Mouse (Mus musculus) MEL (cell line): Measurements from ENCODE around the gene Aifm3. TPM values are rescaled to one million over a fixed set of nuclear protein-coding genes. Genes with fewer than 3 reads are reported as not detected.

Source experiments
- DNase-seq: peaks from one replicate; pipeline ENCODE4 v3.0.0; 2011; ENCODE audit warnings: low read depth, low spot score
- H3K27ac ChIP-seq: 2 replicates; pipeline ENCODE4 v1.5.1; 2012; ENCODE audit warnings: low read depth, mild to moderate bottlenecking, control low read depth, low read length, moderate library complexity; ENCODE audit not compliant: control insufficient read depth
- H3K27me3 ChIP-seq, 2 experiments: fragments of 150-350 bp in 1 of 2; sonication (generic) in 1 of 2; 2 replicates each; pipeline ENCODE4 v1.6.1; 2012; ENCODE audit warnings: low read length in 2 of 2, mild to moderate bottlenecking in 2 of 2, improper control_type of control experiment in 1 of 2, moderate library complexity in 1 of 2; ENCODE audit not compliant: insufficient read depth in 2 of 2, control insufficient read depth in 1 of 2
- H3K36me3 ChIP-seq, 2 experiments: 2 replicates each; pipeline ENCODE4 v1.6.1; 2012 to 2014; ENCODE audit warnings: low read length in 2 of 2, improper control_type of control experiment in 1 of 2, inconsistent platforms in 1 of 2, mild to moderate bottlenecking in 1 of 2; ENCODE audit not compliant: insufficient read depth in 2 of 2, control insufficient read depth in 1 of 2
- H3K4me1 ChIP-seq, 2 experiments: fragments of 150-350 bp in 1 of 2; sonication (generic) in 1 of 2; 2 replicates each; pipeline ENCODE4 v1.6.1; 2012; ENCODE audit warnings: low read length in 2 of 2, improper control_type of control experiment in 1 of 2, mild to moderate bottlenecking in 1 of 2; ENCODE audit not compliant: insufficient read depth in 2 of 2, control insufficient read depth in 1 of 2
- H3K4me3 ChIP-seq, 2 experiments: fragments of 150-350 bp in 1 of 2; sonication (generic) in 1 of 2; 2 replicates each; pipeline ENCODE4 v1.5.1; 2012; ENCODE audit warnings: low read depth in 2 of 2, low read length in 2 of 2, mild to moderate bottlenecking in 2 of 2, moderate library complexity in 2 of 2, control low read depth in 1 of 2, improper control_type of control experiment in 1 of 2; ENCODE audit not compliant: control insufficient read depth in 1 of 2, insufficient read depth in 1 of 2
- H3K79me2 ChIP-seq: 2 replicates; pipeline ENCODE4 v1.6.1; 2012; ENCODE audit warnings: mild to moderate bottlenecking, low read length, moderate library complexity; ENCODE audit not compliant: control insufficient read depth, poor library complexity, insufficient read depth
- H3K9ac ChIP-seq: 2 replicates; pipeline ENCODE4 v1.6.1; 2012; ENCODE audit warnings: low read depth, mild to moderate bottlenecking, control low read depth, low read length, moderate library complexity; ENCODE audit not compliant: control insufficient read depth, poor library complexity, severe bottlenecking
- H3K9me3 ChIP-seq: fragments of 150-350 bp; sonication (generic); replicated peaks from 2 replicates; pipeline ENCODE4 v1.6.1; 2012; ENCODE audit warnings: mild to moderate bottlenecking, low read length, improper control_type of control experiment, moderate library complexity; ENCODE audit not compliant: insufficient read depth
- CHD2 ChIP-seq: IDR thresholded peaks from 2 replicates; pipeline ENCODE4 v1.6.1; 2011; ENCODE audit warnings: low read length, improper control_type of control experiment
- E2F4 ChIP-seq: IDR thresholded peaks from 2 replicates; pipeline ENCODE4 v1.6.1; 2011; ENCODE audit warnings: low read depth, low read length, improper control_type of control experiment, borderline replicate concordance
- ETS1 ChIP-seq: IDR thresholded peaks from 2 replicates; pipeline ENCODE4 v1.6.1; 2012; ENCODE audit warnings: low read depth, mild to moderate bottlenecking, inconsistent platforms, low read length, improper control_type of control experiment, moderate library complexity
- HCFC1 ChIP-seq: IDR thresholded peaks from 2 replicates; pipeline ENCODE4 v1.6.1; 2012; ENCODE audit warnings: low read depth, mild to moderate bottlenecking, inconsistent platforms, low read length, improper control_type of control experiment, moderate library complexity
- MAFK ChIP-seq: IDR thresholded peaks from 2 replicates; pipeline ENCODE4 v1.6.1; 2011; ENCODE audit warnings: low read depth, mild to moderate bottlenecking, low read length, improper control_type of control experiment, borderline replicate concordance
- MAX ChIP-seq: IDR thresholded peaks from 2 replicates; pipeline ENCODE4 v1.6.1; 2011; ENCODE audit warnings: low read length, improper control_type of control experiment
- MXI1 ChIP-seq: IDR thresholded peaks from 2 replicates; pipeline ENCODE4 v1.6.1; 2011; ENCODE audit warnings: mild to moderate bottlenecking, low read depth, low read length, improper control_type of control experiment
- MYB ChIP-seq: IDR thresholded peaks from 2 replicates; pipeline ENCODE4 v1.6.1; 2011; ENCODE audit warnings: mild to moderate bottlenecking, low read depth, low read length, improper control_type of control experiment
- NELFE ChIP-seq: IDR thresholded peaks from 2 replicates; pipeline ENCODE4 v1.6.1; 2011; ENCODE audit warnings: low read depth, low read length, improper control_type of control experiment
- POLR2AphosphoS2 ChIP-seq: IDR thresholded peaks from 2 replicates; pipeline ENCODE4 v1.6.1; 2011; ENCODE audit warnings: low read length, improper control_type of control experiment
- RCOR1 ChIP-seq: IDR thresholded peaks from 2 replicates; pipeline ENCODE4 v1.6.1; 2012; ENCODE audit warnings: low read depth, mild to moderate bottlenecking, inconsistent platforms, low read length, improper control_type of control experiment
- TAL1 ChIP-seq: IDR thresholded peaks from 2 replicates; pipeline ENCODE4 v1.6.1; 2012; ENCODE audit warnings: mild to moderate bottlenecking, inconsistent platforms, low read length, moderate library complexity, mixed read lengths
- TBP ChIP-seq: IDR thresholded peaks from 2 replicates; pipeline ENCODE4 v1.8.0; 2011; ENCODE audit warnings: low read depth, low read length, improper control_type of control experiment
- USF1 ChIP-seq: IDR thresholded peaks from 2 replicates; pipeline ENCODE4 v1.6.1; 2014; ENCODE audit warnings: low read depth, mild to moderate bottlenecking, inconsistent platforms, low read length, improper control_type of control experiment, moderate library complexity
- USF2 ChIP-seq, 2 experiments: IDR thresholded peaks; 2 replicates each; pipeline ENCODE4 v1.6.1; 2011 to 2012; ENCODE audit warnings: improper control_type of control experiment in 2 of 2, low read length in 2 of 2, borderline replicate concordance in 1 of 2, inconsistent platforms in 1 of 2, low read depth in 1 of 2, mild to moderate bottlenecking in 1 of 2; ENCODE audit not compliant: insufficient read depth in 1 of 2
- ZKSCAN1 ChIP-seq: IDR thresholded peaks from 2 replicates; pipeline ENCODE4 v1.6.1; 2012; ENCODE audit warnings: low read depth, mild to moderate bottlenecking, inconsistent platforms, low read length, improper control_type of control experiment, moderate library complexity
- ZNF384 ChIP-seq: IDR thresholded peaks from 2 replicates; pipeline ENCODE4 v1.6.1; 2012; ENCODE audit warnings: low read depth, mild to moderate bottlenecking, inconsistent platforms, low read length, improper control_type of control experiment
- polyA plus RNA-seq, 2 experiments: library from polyadenylated mRNA; stranded (reverse) in 1 of 2; unstranded in 1 of 2; fragments of >175 nt in 1 of 2; fragments of >200 nt in 1 of 2; gene quantifications; 2 replicates each; pipeline versions ENCODE4 v1.2.1 to v1.2.4; 2012; ENCODE audit warnings: low replicate concordance in 2 of 2, low read depth in 1 of 2; ENCODE audit not compliant: insufficient read length in 2 of 2, insufficient read depth in 1 of 2, missing spikeins in 1 of 2
- total RNA-seq: library from RNA; depleted of rRNA; stranded (reverse); fragments of 300-350 nt; gene quantifications from 2 replicates; pipeline ENCODE4 v1.2.3, GENCODE M21; 2012

Aifm3 gene
- total and polyA plus RNA-seq, 3 experiments: 0.23 to 0.52 TPM; not detected in 1

GRCm38 (mm10) chr16:17525524-17525923 is 36.1 kb downstream of the Aifm3 start:
- no peaks in the 10 kb centered on the region for H3K9me3 ChIP-seq
- no peaks in the 10 kb centered on the region for H3K27me3 ChIP-seq
- peaks cover 0 to 7% of the 10 kb centered on the region in 2 experiments; a peak in 2 of 4 replicates for H3K36me3 ChIP-seq
- peaks cover 0 to 7% of the 10 kb centered on the region in 2 experiments; a peak in 2 of 4 replicates for H3K4me1 ChIP-seq
- H3K4me3 ChIP-seq: no peak overlapping the region
- no peak for DNase-seq
- no peak overlapping the region for H3K27ac ChIP-seq
- no peak overlapping the region for H3K9ac ChIP-seq
- H3K79me2 ChIP-seq: peaks cover 15% of the 10 kb centered on the region
- TF ChIP-seq MAFK (no peak), MYB (no peak), POLR2AphosphoS2 (no peak), E2F4 (no peak), MAX (no peak), HCFC1 (no peak), TAL1 (no peak), NELFE (no peak), ZKSCAN1 (no peak)

- Histone ChIP-seq H3K27ac (no peak overlapping the region), H3K27me3 (no peaks in the 10 kb centered on the region), H3K4me3 (no peak overlapping the region), H3K9ac (no peak overlapping the region), H3K4me1 (peaks cover 0 to 7% of the 10 kb centered on the region in 2 experiments; a peak in 2 of 4 replicates), H3K79me2 (peaks cover 18% of the 10 kb centered on the region), H3K9me3 (no peaks in the 10 kb centered on the region), H3K36me3 (peaks cover 0 to 7% of the 10 kb centered on the region in 2 experiments; a peak in 2 of 4 replicates)
- TF ChIP-seq MAFK: no peak
- no peak for TF ChIP-seq MXI1
- TF ChIP-seq ZNF384: no peak
- TF ChIP-seq MAX: no peak
- TF ChIP-seq CHD2: no peak
- TF ChIP-seq ZKSCAN1: no peak
- TF ChIP-seq USF2 (IDR thresholded peaks at IDR 0.05; ENCODE audit: borderline replicate concordance in 1 of 2, insufficient read depth in 1 of 2, low read depth in 1 of 2, low read length in 2 of 2): no peak
- no peak for TF ChIP-seq TBP
- no peak for TF ChIP-seq USF1
- no peak for TF ChIP-seq RCOR1
- DNase-seq: no peak
Measured at GRCm38 (mm10) chr16:17526223-17526622, 36.8 kb downstream of the Aifm3 start.

GRCm38 (mm10) chr16:17527606-17528005 is 38.2 kb downstream of the Aifm3 start:
- Histone ChIP-seq H3K9ac (no peak overlapping the region), H3K4me3 (no peak overlapping the region), H3K79me2 (peaks cover 18% of the 10 kb centered on the region), H3K27ac (no peak overlapping the region), H3K36me3 (peaks cover 0 to 12% of the 10 kb centered on the region in 2 experiments; a peak in 2 of 4 replicates), H3K4me1 (peaks cover 0 to 13% of the 10 kb centered on the region in 2 experiments; a peak in 2 of 4 replicates), H3K27me3 (no peaks in the 10 kb centered on the region), H3K9me3 (no peaks in the 10 kb centered on the region)
- DNase-seq: no peak
- TF ChIP-seq POLR2AphosphoS2: 0 out of 2 replicates have a peak, but pooled peaks have one; percentile 22
- TF ChIP-seq ETS1: no peak
